Mouse (Mus musculus) layer of hippocampus, adult 18-20 months (tissue): ENCODE measurements around the gene Znhit3. TPM values are rescaled to one million over a fixed set of nuclear protein-coding genes. Genes with fewer than 3 reads are reported as not detected.

ENCODE experiments used
- DNase-seq, 2 experiments: peaks; one replicate each; pipeline ENCODE4 v3.0.0; 2022; ENCODE audit warnings: low spot score in 2 of 2
- long read RNA-seq: library from polyadenylated mRNA; stranded (forward); transcript quantifications from one replicate; pipeline ENCODE4 v2.0.0, GENCODE M21; 2021
- total RNA-seq, 2 experiments: library from RNA; stranded (reverse); gene quantifications; 2 replicates each; pipeline ENCODE4 v1.2.3; 2021

Znhit3 gene
- total RNA-seq = 10 to 100 TPM; 29.3 to 30.0 TPM
- long read RNA-seq, transcript Znhit3-201 (5 exons, 998 nt) = major isoform, 21 of 23 reads
- long read RNA-seq, partial matches to known transcripts = 0 of 23 reads
- long read RNA-seq, other reads (novel, unspliced or antisense) = 1 of 23 reads

DNA sequence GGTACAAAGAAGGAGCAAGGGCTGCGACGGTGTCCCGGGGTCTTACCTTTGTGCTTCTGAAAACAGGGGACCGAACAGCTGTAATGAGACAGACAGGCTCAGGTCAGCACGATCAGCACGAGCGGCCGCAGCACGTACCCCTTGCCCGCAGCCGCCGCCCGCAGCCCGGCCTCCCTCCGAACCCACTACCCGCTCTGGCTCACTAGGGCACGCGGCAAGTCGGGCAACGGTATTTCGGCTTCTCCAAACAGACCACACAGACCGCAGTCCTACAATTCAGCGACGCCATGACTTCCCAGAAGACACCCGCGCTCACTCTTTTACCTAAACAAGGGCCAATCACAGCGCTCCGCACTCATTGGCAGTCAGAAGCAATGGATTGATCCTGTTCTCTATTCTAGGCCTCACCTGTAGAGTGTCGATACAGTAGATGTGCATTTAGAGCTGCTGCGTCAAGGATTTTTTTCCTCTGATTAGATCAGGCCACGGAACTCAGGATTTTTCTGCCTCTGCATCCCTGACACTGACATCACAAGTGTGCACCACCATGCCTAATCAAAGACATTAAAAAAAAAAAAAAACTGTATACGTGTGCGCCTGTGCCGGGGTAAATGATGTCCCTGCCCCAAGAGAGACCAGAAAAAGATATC, at the start of gene Znhit3:
Gene Znhit3 (minus strand): TSS at position 314 of the 650 bp plus-strand sequence.
- DNase-seq = peak; percentile 80 to 95

DNA sequence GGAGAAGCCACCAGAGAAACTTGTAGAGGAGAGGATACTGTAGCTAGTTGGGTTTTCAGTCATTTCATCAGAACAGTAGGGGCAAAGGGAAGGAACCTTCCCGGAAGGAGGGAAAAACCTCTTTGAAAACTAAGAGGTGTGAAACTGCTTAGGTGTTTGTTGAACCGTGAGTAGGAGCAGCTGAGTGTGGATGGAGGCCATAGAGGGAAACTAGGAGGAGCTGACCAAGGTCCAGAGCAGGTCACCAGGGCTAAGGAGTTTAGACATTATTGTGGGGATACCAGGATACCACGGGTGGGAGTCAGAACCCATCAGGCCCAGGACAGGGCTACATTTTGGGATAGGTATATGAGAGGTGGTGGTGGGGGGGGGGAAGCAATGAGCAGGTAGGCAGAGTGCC, 47.4 kb upstream of the Znhit3 start:
- DNase-seq = no peak

DNA sequence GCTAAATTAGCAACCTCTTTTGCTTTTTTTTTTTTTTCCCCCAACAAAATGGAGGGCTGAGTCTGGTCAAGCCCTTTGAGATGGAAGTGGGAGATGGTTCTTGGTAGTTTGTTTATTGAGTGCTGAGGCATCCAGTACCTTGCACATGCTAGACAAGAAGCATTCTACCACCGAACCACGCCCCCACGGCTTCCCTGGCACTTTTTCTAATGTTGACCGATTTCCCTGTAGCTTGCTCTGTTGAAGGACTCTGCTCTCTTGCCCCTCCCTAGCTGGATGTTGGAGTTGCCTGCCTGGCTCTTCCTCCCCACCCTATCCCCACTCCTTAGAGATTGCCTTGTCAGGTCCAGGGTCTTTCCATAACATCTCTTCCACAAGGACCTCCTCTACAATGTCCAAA, 46.4 kb upstream of the Znhit3 start:
- DNase-seq = no peak

DNA sequence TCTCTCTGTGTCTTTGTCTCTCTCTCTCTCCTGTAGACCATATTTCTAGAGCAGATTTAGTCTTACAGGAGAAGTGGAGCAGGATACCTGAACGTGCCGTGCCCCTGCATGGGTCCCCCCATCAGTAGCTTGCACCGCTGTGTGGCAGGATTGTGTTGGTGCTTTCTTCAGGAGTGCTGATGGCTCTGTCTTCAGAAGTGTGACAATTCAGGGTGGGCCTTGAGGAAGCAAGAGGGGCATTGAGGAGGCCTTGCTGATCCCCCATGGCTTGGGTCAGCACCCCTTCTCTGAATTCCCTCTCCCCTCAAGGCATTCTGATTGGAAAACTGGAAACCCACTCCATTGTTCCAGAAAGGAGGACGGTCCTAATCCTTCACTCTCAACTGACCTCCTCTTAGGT, 45.4 kb upstream of the Znhit3 start:
- no peak for DNase-seq

DNA sequence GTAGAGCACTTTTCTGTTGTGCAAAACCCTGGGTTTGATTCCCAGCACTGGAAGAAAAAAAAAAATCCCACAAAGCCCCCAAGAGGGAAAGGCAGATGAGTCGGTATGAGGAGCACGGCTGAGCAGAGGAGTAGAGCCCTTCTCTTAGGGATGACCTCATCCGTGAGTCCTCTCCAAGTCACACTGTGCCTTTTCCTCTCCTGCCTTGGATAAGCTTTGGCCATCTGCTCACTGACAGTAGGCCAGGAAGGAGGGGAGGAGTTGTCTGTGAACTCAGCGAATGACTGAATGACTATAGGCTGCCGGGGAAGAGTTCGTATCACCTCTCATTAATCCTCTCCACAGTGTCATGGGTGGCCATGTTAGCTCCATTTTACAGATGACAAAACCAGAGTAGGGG, 44.6 kb upstream of the Znhit3 start:
- DNase-seq = no peak

DNA sequence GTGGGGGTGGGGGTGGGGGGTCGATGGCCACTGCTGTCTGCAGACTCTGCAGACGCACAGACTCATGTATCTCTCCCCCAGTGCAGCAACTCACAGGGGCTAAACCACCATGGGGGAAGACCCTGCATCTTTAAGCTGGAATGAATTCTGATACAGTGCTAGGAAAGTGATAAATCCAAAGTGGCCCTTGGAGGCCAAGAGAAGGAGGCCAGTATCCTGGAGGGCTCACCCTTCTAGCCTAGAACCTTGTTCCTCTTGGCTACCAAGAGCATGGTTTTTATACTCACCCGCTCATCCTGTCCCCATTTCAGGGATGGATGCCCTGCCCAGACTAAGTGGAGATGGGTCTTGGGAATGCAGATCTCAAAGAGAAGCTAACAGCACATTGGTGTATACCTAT, 44.1 kb upstream of the Znhit3 start:
- no peak for DNase-seq

DNA sequence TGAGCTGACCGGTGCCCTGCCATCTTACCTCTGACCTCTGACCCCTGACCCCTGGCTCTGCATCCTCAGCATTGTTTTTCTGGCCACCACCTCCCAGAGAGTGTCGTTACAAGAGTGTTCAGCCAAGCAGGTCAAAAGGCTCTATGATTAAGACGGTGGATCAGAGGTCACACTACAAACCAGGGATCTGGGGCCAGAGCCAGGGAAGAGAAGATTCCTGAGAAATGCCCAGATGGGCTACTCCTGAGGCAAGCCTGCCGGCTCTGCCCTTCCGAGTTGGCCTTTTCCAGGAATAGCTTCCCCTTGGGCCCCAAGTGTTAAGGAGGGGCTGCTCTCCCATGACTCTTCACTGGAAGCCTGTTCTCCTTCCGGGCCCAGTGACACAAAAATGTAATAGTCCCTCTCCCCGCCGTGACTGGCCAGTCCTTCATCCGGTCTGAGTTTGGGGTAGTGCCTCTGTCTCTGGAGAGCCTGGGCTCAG, 43.6 kb upstream of the Znhit3 start:
- no peak for DNase-seq

DNA sequence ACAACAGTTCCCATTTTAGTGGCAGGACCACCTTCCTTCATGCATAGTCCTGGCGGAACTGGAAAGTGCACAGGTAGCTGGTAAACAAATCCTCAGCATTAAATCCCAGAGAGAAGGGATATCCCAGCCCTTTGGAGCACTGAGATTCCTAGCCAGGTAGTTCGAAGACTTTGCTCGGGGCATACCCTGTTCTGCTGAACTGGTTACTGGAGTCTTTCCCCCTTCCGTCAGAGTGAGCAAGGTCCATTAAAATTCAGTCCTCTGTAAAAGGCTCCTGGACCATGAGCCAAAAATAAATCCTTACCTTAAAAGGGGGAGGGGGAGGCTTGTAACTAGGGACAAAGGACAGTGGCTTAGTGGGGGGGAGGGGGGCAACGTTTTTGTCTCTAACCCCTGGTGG, 43.0 kb upstream of the Znhit3 start:
- no peak for DNase-seq

DNA sequence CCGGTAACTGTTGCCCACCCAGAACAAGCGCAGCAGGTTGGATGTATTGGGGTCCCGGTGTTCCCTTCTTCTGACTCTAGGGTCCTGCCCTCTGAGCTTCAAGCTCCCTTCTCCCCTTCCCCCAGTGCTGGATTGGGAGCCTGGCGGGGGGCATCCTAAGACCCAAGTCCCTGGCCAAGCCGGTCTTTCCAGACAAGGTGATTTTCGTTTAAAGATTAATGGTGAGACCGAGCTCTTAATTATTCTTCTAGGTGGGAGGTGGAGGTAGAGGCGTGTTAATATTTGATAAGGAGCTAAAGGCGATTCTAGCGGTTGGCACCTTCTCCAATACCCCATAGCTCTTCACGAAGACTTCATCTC, 42.1 kb upstream of the Znhit3 start:
- no peak for DNase-seq

DNA sequence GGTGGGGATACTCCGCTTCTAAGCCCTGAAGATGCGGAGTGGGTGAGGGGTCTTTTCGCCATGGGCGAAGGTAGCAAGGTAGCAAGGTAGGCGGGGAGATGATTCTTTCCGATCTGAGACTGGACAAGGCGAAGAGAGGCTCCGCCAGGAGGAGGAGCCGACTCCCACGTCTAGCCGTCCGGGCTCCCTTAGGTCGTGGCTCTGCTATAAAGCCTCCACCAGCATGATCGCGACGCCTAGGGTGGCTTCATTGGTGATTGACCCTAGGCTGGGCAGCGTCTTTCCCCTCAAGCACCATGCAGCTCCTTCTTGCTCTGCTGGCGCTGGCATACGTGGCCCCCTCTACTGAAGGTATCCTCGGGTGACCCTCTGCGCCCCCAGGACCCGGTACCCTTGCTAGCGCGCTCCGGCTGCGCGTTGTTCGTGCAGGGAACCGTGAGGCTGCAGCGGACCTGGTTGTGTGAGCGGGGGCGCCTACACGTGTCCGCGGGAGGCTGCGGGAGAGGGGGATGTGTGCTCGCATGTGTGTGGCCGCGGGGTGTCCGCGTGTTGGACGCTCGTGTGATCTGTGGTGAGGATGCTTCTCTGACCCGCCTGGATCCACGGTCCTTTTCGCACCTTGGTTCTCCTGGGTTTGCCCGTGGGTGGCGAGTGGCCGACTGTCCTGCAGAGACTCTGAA, 41.6 kb upstream of the Znhit3 start, which contains the start of gene Car4:
Gene Car4 (plus strand): TSS at position 196 of the 680 bp plus-strand sequence.
- peak in 1 of 2 experiments; percentile 46 for DNase-seq

DNA sequence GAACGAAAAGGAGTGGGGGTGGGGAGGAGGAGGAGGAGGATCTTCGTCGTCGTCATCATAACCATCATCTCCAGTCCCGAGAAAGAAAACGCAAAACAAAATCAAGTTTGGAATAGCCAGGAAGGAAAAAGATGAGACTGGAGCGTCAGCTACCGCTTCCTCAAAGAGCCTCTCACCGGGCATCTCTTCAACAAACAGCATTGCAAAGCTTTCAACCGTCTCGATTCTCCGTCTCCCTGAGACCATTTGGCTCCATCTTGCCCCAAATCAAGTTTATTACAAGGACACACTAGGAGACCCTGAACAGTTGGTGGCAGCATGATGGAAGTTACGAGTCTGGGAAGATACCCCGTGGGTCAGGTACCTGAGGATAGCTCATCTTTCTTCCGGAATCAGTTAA, 41.0 kb upstream of the Znhit3 start:
- no peak for DNase-seq

DNA sequence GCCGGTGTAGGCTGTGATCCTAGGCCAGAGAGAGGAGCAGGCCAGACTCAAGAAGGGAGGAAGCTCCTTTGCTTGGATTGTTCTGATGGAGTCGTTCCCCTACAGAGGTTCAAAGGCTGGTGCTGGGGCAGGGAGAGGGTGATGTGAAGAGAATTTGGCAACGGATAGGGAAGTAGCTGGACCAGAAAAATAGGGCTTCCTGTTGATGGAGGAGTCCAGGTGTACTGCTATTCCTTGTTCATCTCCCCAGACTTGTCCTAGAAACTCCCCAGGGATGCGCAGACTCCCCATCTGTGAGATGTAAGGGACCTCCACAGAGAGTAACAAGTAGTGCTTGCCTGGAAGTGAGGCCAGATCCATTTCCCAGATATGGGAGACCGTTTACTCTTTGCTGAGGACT, 40.2 kb upstream of the Znhit3 start:
- DNase-seq = no peak

DNA sequence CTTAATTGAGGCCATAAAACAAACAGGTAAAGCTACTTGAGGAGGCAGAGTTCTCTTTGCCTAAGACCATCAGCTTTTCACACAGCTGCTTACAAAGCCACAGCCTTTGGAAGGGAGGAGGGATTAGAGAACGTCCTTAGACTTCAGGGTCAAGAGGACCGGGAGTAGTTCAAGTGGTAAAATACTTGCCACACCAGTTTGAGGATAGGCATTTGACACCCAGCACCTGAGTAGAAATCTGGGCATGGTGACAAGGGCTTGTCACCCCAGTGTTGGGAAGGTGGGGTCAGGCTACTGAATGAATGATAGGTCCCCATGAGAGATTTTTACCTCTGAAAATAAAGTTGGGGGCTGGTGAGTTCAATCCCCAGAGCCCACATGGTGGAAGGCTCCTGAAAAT, 36.4 kb upstream of the Znhit3 start:
- no peak for DNase-seq

DNA sequence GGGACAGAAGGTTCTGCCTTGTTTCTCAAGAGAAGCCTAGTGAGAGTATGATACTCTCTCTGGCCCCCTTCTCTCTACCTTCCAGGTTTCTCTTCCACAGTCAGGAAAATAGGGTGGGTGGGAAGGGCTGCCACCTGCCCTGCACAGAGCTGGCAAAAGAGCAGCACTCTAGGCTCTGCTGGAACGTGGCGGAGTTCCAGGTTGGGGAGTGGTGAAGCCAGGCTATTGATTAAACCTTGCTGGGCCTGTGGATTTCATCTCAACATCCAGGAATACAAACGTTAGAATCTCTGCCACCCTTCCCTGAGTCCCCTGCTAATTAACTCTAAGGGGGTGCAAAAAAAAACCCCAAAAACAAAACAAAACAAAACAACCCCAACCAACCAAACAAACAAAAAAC, 32.4 kb upstream of the Znhit3 start:
- no peak for DNase-seq

DNA sequence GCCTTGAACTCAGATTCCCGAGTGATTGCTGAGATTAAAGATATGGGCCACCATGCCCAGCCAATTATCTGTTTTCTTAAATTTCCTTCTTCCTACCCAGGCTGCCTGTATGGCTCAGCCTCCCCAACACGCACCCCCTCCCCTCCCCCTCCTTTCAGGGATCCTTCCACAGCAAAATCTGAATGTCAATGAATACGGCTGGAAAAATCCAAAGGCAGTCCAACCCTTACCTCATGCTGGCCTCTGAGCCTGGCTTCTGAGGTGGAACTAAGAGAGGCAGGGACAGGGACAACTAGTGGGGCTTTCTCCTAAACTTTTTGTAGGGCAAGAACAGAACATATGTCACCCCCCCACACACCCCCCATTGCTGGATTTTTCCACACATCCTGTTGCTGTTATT, 31.9 kb upstream of the Znhit3 start:
- DNase-seq = no peak

DNA sequence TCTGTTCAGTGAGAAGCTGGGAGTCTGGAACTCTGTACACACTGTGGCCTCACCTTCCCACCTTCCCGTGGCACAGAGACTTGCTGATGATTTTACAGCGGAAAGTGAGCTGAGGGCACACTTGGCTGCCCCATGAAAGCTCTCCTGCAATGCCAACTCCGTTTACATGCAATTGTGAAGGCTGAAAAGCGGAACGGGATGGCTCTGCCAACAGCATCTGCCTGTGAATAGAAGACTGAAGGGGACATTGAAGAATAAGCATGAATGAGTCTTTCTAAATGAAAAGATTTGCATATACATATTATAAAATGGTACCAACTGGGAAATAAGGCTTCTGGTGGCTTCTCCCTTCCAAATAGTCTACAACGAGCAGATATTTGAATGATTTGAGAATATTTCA, 31.0 kb upstream of the Znhit3 start:
- peak in 1 of 2 experiments; percentile 31 for DNase-seq

DNA sequence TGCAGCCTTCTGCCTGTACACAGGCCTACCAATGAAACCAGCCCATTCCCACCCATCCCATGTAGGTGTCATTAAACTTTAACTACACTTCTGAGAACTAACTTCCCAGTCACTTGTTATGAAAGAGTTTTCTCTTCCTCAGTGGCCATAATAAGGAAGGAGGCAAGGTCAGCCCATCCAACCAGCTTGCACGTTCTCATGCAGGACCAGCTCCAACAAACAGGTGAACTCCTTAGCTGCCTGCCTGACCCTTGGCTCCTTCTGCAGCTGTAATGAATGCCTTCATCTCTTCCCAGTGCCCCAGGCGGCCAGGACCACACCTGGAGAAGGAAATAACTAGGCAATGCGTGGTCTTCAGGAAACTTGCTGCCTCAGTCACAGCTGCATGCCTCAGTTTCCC, 29.7 kb upstream of the Znhit3 start:
- DNase-seq = no peak

DNA sequence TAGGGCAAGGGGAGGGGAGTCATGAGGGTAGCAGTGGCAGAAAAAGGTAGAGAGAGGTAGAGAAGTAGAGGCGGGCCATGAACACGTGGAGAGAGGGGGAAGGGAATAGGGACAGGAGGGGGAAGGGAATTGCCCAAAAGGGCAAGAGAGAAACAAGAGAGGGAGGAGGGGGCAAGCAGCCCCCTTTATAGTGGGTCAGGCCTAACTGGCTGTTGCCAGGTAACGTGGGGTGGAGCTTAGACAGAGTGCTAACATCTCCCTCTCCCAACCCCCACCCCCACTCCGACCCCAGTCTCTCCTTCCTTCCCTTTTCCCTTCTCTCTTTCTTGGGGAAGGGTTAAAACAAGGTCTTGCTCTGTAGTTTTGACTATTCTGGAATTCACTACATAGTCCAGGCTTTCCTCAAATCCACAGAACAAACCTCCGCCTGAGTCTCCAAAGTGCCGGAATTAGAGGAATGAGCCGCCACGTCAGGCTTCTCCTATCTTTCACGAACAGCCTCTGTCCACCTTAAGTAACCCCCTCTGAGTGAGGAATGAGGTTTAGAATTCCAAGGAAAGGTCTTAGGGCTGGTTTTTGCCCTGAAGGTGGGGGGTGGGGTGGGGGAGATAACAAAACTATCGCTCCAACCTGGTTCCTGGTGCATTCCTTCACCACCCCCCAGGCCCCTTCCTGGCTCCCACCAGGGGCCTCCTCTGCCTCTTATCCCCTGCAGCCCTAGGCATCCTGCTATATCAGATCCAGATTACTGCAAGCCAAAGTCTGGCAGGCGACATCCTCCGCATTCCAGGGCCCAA, 28.7 kb upstream of the Znhit3 start:
- no peak for DNase-seq

DNA sequence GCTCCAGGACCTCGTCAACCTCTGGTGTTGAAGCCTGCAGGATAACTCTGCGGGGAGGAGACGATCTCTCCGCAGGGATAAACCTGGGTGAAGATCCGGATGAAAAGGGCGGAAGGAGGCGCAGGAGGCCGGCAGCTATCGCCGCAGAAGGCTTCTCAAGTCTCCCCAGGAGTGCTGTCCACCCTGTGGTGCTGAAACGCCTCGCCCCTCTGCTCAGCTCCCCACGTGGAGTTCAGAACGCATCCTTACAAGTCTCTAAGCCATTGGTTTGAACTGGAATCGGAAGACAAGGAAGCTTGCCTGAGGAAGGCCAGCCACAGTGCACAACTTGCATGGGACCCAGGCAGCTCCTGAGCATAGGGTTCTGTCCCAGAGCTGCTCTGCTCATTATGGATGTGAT, 27.8 kb upstream of the Znhit3 start:
- no peak for DNase-seq

DNA sequence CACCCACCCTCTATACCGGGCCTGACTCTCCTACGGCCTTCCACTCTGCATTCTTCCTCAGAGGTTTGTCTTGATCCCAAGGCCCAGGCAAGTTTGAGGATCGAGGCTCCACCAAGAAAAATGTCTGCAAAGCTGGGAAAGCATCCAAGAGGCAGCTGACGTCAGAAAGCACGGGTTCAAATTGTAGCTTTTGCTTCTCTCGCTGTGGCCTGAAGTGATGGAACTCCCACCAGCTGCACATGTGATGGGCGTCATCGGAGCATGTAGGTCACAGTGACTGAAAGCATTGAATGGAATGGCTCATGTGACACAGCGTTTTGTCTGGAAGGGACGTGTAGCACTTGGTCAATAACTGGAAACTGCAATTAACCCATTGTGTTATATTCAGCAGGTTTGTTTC, 24.0 kb upstream of the Znhit3 start:
- no peak for DNase-seq

DNA sequence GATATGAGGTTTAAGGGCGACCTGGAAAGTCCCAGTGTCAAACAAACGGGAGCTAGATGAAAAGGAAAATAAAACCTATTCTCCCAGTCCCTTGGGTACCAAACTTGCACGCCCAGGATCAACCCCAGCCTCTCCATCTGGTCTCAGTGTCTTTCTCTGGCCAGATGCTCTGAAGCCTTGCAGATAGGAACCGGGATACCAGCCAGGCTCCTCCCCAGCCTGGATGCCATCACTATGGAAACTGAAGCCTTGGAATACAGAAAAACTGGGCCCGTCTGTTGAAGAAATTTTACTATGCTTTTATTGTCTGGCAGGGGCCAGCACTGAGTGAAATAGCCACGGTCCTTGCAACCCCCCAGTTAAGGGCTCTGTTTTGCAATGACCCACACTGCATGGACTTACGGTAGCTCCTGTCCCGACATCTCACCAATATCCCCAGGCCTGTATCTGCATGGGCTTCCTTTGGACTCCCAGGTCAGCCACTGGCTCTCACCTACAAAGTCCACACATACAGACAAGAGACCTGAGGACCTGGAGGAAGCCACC, 23.4 kb upstream of the Znhit3 start:
- peak; percentile 68 to 89 for DNase-seq

DNA sequence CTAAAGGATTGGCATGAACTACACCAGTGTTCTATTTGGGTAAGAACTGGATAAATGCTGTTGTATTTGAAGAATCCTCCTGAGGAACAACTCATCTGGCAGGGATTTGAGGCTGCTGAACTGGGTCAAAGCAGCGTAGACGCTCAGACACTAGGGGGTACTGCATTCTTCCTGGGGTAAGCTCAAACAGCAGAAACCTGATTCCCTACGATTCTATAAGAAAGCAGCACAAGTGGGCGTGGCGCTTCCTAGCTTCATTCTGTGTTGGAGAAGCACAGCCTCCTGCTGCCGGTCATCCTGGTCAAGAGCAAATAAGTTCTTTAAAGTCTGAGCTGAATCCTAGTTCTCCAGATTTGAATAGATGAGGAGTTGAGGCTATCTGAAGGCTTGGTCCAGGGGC, 16.1 kb upstream of the Znhit3 start:
- DNase-seq = no peak
